Mouse (Mus musculus): Measurements from ENCODE around the gene Dnah6.

GRCm38 (mm10) chr6:73269374-73269773 is 47.9 kb upstream of the Dnah6 start:
- TF ChIP-seq EP300 (IDR thresholded peaks at IDR 0.05; ENCODE audit: insufficient read depth, low read depth, low read length), result no peak
- no peak for TF ChIP-seq CTCF (IDR thresholded peaks at IDR 0.05)
- TF ChIP-seq POLR2A (IDR thresholded peaks at IDR 0.05; ENCODE audit: insufficient read depth, low read depth, low read length), result no peak

Data from heart, adult 2 months (tissue).